Mouse (Mus musculus) neural tube, embryonic 11.5 days (tissue): ENCODE results near the gene Krt31. TPM values are rescaled to one million over a fixed set of nuclear protein-coding genes. Genes with fewer than 3 reads are reported as not detected.

Source experiments
- ATAC-seq: fragments of 200-750 bp; cut with Nextera tagmentation; 2 replicates; pipeline ENCODE4 v1.8.0; 2017; ENCODE audit warnings: moderate number of reproducible peaks, mild to moderate bottlenecking, moderate TSS enrichment, moderate library complexity; ENCODE audit not compliant: insufficient read depth, low FRiP score, low TSS enrichment
- DNase-seq: peaks from one replicate; pipeline ENCODE4 v3.0.0-alpha.2; 2015; ENCODE audit warnings: low spot score
- H3K27ac ChIP-seq: fragments of 300-500 bp; sonication (generic); 2 replicates; pipeline ENCODE4 v1.5.1; 2014; ENCODE audit warnings: low read depth, mild to moderate bottlenecking, low read length
- H3K27me3 ChIP-seq: fragments of 300-500 bp; sonication (generic); 2 replicates; pipeline ENCODE4 v1.6.1; 2014; ENCODE audit warnings: mild to moderate bottlenecking, low read length, mixed read lengths; ENCODE audit not compliant: control insufficient read depth, insufficient read depth
- H3K36me3 ChIP-seq: fragments of 300-500 bp; sonication (generic); 2 replicates; pipeline ENCODE4 v1.6.1; 2014; ENCODE audit warnings: mild to moderate bottlenecking, low read length, moderate library complexity, mixed read lengths; ENCODE audit not compliant: control insufficient read depth, insufficient read depth
- H3K4me1 ChIP-seq: fragments of 300-500 bp; sonication (generic); 2 replicates; pipeline ENCODE4 v1.6.1; 2014; ENCODE audit warnings: low read length, mixed read lengths; ENCODE audit not compliant: control insufficient read depth, insufficient read depth
- H3K4me2 ChIP-seq: fragments of 300-500 bp; sonication (generic); 2 replicates; pipeline ENCODE4 v1.6.1; 2014; ENCODE audit warnings: low read depth, mild to moderate bottlenecking, moderate library complexity
- H3K4me3 ChIP-seq: fragments of 300-500 bp; sonication (generic); 2 replicates; pipeline ENCODE4 v1.5.1; 2014; ENCODE audit warnings: low read depth, low read length
- H3K9ac ChIP-seq: fragments of 300-500 bp; sonication (generic); 2 replicates; pipeline ENCODE4 v1.6.1; 2014; ENCODE audit warnings: mild to moderate bottlenecking, low read length
- H3K9me3 ChIP-seq: fragments of 300-500 bp; sonication (generic); 2 replicates; pipeline ENCODE4 v1.6.1; 2016; ENCODE audit warnings: low read length; ENCODE audit not compliant: control insufficient read depth
- WGBS: fragments of 180-500 bp; shearing (Covaris S2); extraction: QIAGEN DNeasy Blood & Tissue Kit; methylation state at CpG from one replicate; pipeline ENCODE4 v1.1.7; 2014; 5-methylcytosine and 5-hydroxymethylcytosine counted together
- polyA plus RNA-seq: library from polyadenylated mRNA; unstranded; fragments of >200 nt; fragmentation: Nextera tagmentation; extraction: Ambion mirVana; gene quantifications from 2 replicates; pipeline ENCODE4 v1.2.1, GENCODE M21; 2014

Krt31 gene
- polyA plus RNA-seq: not detected in 2 replicates

GRCm38 (mm10) chr11:100050451-100050850 lies at the start of gene Krt31:
Krt31 (minus strand) TSS chr11:100050551.
- H3K27me3 ChIP-seq: no peaks in the 10 kb centered on the region
- ATAC-seq: no peak
- H3K4me2 ChIP-seq: no peak within 1 kb of the TSS
- WGBS: 68% methylated on average over 3 of the region's 3 CpGs
- H3K4me1 ChIP-seq: no peaks in the 10 kb centered on the region
- no peak within 1 kb of the TSS for H3K4me3 ChIP-seq
- H3K36me3 ChIP-seq: no peaks in the 10 kb centered on the region
- H3K9ac ChIP-seq: no peak within 1 kb of the TSS
- H3K9me3 ChIP-seq: no peaks in the 10 kb centered on the region
- no peak for DNase-seq
- H3K27ac ChIP-seq: no peak within 1 kb of the TSS

DNA sequence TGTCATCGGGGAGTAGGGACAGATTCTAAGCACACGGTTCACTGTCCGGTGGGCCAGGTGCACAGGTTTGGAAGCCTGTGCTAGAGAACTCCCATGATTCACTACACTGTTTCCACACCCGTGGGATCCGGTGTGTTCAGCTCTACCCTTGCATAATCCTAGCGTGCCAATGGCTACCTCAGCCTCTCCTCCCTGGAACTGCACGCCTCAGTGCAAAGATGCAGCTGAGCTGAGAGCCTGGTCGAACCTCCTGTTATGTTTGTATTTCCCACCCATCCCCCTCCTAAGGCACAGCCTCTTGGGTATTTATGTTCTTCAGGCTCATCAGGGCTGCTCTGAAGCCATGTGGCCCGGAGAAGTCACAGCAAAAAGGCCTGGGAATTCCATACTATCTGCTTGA lies 47.5 kb upstream of the Krt31 start:
- Histone ChIP-seq H3K4me2 (no peak overlapping the region), H3K9ac (no peak overlapping the region), H3K9me3 (no peaks in the 10 kb centered on the region), H3K4me1 (no peaks in the 10 kb centered on the region), H3K27ac (no peak overlapping the region), H3K4me3 (no peak overlapping the region), H3K27me3 (no peaks in the 10 kb centered on the region), H3K36me3 (no peaks in the 10 kb centered on the region)
- ATAC-seq (no peak), DNase-seq (no peak)
- 63% methylated on average over 9 of the region's 9 CpGs for WGBS

DNA sequence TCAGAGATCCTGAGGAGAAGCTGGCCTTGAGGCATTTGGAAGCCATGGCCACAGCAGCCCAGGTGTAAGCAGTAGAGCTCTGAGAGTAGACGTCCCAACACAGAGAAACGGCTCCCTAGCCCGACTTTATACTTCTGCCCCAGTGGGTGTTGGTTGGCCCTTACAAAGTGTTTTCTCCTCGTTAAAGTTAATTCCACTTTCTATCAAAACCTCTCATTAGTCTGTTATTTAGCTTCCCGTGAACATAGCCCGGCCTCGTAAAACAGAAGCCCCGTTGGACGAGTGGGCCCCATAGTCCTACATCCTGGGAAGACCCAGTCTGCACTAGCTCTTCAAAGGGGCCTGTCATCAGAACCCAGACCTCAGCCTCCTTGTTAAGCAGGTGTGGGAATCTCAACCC lies 45.8 kb upstream of the Krt31 start, which contains the start of gene Krt35:
Krt35 (minus strand) TSS at position 101 of the 400 bp plus-strand sequence.
- Histone ChIP-seq H3K27me3 (no peaks in the 10 kb centered on the region), H3K9ac (no peak within 1 kb of the TSS), H3K36me3 (no peaks in the 10 kb centered on the region), H3K27ac (no peak within 1 kb of the TSS), H3K9me3 (no peaks in the 10 kb centered on the region), H3K4me3 (no peak within 1 kb of the TSS), H3K4me1 (no peaks in the 10 kb centered on the region), H3K4me2 (no peak within 1 kb of the TSS)
- WGBS: 80% methylated on average over 9 of the region's 9 CpGs
- ATAC-seq (no peak), DNase-seq (no peak)

- Histone ChIP-seq H3K27ac (no peak overlapping the region), H3K9me3 (no peaks in the 10 kb centered on the region), H3K4me2 (no peak overlapping the region), H3K36me3 (no peaks in the 10 kb centered on the region), H3K4me3 (no peak overlapping the region), H3K4me1 (no peaks in the 10 kb centered on the region), H3K27me3 (no peaks in the 10 kb centered on the region), H3K9ac (no peak overlapping the region)
- no peak for ATAC-seq
- no peak for DNase-seq
- WGBS: 71% methylated on average over 7 of the region's 7 CpGs
Measured at GRCm38 (mm10) chr11:100088378-100089025, 38.2 kb upstream of the Krt31 start.

GRCm38 (mm10) chr11:100087861-100088260 lies 37.5 kb upstream of the Krt31 start, which contains the start of gene Krt32:
Krt32 (minus strand) TSS chr11:100088226.
- no peak within 1 kb of the TSS for H3K4me2 ChIP-seq
- H3K4me1 ChIP-seq: no peaks in the 10 kb centered on the region
- H3K4me3 ChIP-seq: no peak within 1 kb of the TSS
- H3K9me3 ChIP-seq: no peaks in the 10 kb centered on the region
- ATAC-seq: no peak
- H3K9ac ChIP-seq: no peak within 1 kb of the TSS
- no peak within 1 kb of the TSS for H3K27ac ChIP-seq
- H3K36me3 ChIP-seq: no peaks in the 10 kb centered on the region
- no peak for DNase-seq
- WGBS: 91% methylated on average over 10 of the region's 10 CpGs
- H3K27me3 ChIP-seq: no peaks in the 10 kb centered on the region

- H3K9me3 ChIP-seq: no peaks in the 10 kb centered on the region
- 57% methylated on average over 1 of the region's 1 CpGs for WGBS
- no peak for ATAC-seq
- no peak overlapping the region for H3K9ac ChIP-seq
- H3K4me2 ChIP-seq: no peak overlapping the region
- no peak overlapping the region for H3K4me3 ChIP-seq
- H3K4me1 ChIP-seq: no peaks in the 10 kb centered on the region
- no peak overlapping the region for H3K27ac ChIP-seq
- H3K36me3 ChIP-seq: no peaks in the 10 kb centered on the region
- H3K27me3 ChIP-seq: no peaks in the 10 kb centered on the region
- DNase-seq: no peak
Measured at GRCm38 (mm10) chr11:100073873-100074272, 23.5 kb upstream of the Krt31 start.

- DNase-seq: no peak
- Histone ChIP-seq H3K36me3 (no peaks in the 10 kb centered on the region), H3K27ac (no peak overlapping the region), H3K4me1 (no peaks in the 10 kb centered on the region), H3K4me2 (no peak overlapping the region), H3K9me3 (no peaks in the 10 kb centered on the region), H3K27me3 (no peaks in the 10 kb centered on the region), H3K4me3 (no peak overlapping the region), H3K9ac (no peak overlapping the region)
- no peak for ATAC-seq
- WGBS: 79% methylated on average over 17 of the region's 17 CpGs
Measured at GRCm38 (mm10) chr11:100067293-100068036, 17.1 kb upstream of the Krt31 start.

DNA sequence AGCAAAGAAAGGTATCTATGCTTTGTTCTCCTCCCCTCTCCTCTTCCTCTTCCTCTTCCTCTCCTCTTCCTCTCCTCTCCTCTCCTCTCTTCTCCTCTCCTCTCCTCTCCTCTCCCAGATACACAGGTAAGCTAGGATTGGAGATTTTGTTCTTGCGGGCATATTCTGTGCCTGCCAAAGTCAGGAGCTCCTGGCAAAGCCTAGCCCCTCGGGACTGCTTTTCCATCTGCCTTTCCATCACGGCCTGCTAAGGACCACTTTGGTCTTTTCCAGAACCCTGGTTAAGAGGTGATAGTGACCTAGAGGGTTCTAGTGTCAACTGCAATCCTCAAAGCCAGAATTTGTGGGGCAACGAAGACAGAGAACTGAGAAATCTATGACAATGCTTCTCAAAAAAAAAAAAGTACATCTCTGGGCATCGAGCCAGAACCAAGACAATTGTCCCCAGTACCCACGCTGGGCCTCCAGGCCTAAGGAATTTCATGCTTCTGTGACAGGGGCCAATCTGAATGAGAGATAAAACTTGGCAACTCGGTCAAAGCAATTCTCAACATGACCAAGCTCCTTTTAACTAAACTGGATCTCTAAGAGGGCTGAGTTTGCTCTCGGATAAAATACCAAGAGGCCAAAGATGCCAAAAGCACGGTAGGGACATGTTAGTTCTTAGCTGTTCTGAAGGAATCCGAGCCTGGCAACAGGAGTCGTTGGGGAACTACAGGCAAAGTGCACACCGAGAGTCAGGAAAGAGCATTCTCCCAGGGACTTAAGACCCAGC lies 16.1 kb upstream of the Krt31 start:
- Histone ChIP-seq H3K27me3 (no peaks in the 10 kb centered on the region), H3K9ac (no peak overlapping the region), H3K27ac (no peak overlapping the region), H3K36me3 (no peaks in the 10 kb centered on the region), H3K4me3 (no peak overlapping the region), H3K4me1 (no peaks in the 10 kb centered on the region), H3K9me3 (no peaks in the 10 kb centered on the region), H3K4me2 (no peak overlapping the region)
- 85% methylated on average over 12 of the region's 12 CpGs for WGBS
- no peak for DNase-seq
- ATAC-seq: no peak
